ENCODE assay signal across 8 mouse cellular contexts in the genomic region with DNA sequence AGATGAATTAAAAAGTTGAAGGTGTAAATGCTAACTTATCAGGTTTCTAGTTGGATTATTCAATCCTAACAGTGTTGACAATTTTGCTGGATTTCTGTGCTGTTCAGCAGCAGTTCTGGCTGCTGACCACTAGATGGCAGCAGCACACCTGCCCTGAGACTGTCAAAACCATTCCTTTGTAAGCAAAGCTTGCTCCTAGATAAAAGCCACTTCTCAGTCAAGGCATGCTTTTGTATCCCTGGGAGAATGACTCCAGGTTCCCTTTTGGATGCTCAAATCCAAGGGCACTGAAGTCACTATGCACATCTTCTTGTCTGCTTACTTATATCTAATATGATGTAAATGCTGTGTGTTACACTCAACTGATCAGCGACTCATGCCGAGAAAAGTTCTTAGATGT. TPM values are rescaled to one million over a fixed set of nuclear protein-coding genes. Genes with fewer than 3 reads are reported as not detected.
A peak's percentile ranks its signal among the peaks of the same experiment; 100 is the strongest.
DNase-seq lines count a peak whose midpoint lies in the region; ATAC-seq and TF ChIP-seq lines count a peak whose summit lies in the region.

No protein-coding gene starts in this region.

- 94% methylated on average over 2 of the region's 2 CpGs for WGBS in hindbrain, embryonic 13.5 days
- WGBS in limb, embryonic 10.5 days: 97% methylated on average over 2 of the region's 2 CpGs
- 89% methylated on average over 2 of the region's 2 CpGs for WGBS in midbrain, embryonic 15.5 days

- no peaks in the 10 kb centered on the region for H3K9me3 ChIP-seq in hindbrain, embryonic 13.5 days
- no peaks in the 10 kb centered on the region for H3K9me3 ChIP-seq in limb, embryonic 10.5 days (replicated peaks)
- H3K9me3 ChIP-seq in midbrain, embryonic 15.5 days: no peaks in the 10 kb centered on the region

- H3K4me2 ChIP-seq in hindbrain, embryonic 13.5 days: no peak overlapping the region
- H3K4me2 ChIP-seq in midbrain, embryonic 15.5 days: no peak overlapping the region

- H3K27me3 ChIP-seq in testis, adult 2 months (ENCODE audit: control insufficient read depth, insufficient read depth, low read length): no peaks in the 10 kb centered on the region
- H3K27me3 ChIP-seq in hindbrain, embryonic 13.5 days: no peaks in the 10 kb centered on the region
- no peaks in the 10 kb centered on the region for H3K27me3 ChIP-seq in limb, embryonic 10.5 days (ENCODE audit: low read depth, poor library complexity, severe bottlenecking)
- no peaks in the 10 kb centered on the region for H3K27me3 ChIP-seq in midbrain, embryonic 15.5 days (replicated peaks)

- no peak overlapping the region for H3K9ac ChIP-seq in hindbrain, embryonic 13.5 days
- H3K9ac ChIP-seq in midbrain, embryonic 15.5 days: no peak overlapping the region

- no peak for TF ChIP-seq POLR2A in testis, adult 2 months (IDR thresholded peaks at IDR 0.05; ENCODE audit: control insufficient read depth, low read depth, low read length)

- TF ChIP-seq CTCF in testis, adult 2 months (IDR thresholded peaks at IDR 0.05; ENCODE audit: control insufficient read depth, insufficient read depth, insufficient replicate concordance, low read depth, low read length): peak; percentile 90; the same call in 1 of the 2 replicates

- H3K36me3 ChIP-seq in testis, adult 2 months (ENCODE audit: control insufficient read depth, insufficient read depth, low read length): no peaks in the 10 kb centered on the region
- peaks cover 81% of the 10 kb centered on the region for H3K36me3 ChIP-seq in hindbrain, embryonic 13.5 days
- H3K36me3 ChIP-seq in limb, embryonic 10.5 days: peaks cover 100% of the 10 kb centered on the region
- H3K36me3 ChIP-seq in midbrain, embryonic 15.5 days (replicated peaks): peaks cover 29% of the 10 kb centered on the region

- no peak overlapping the region for H3K4me3 ChIP-seq in testis, adult 2 months (ENCODE audit: control insufficient read depth, low read depth, low read length)
- no peak overlapping the region for H3K4me3 ChIP-seq in hindbrain, embryonic 13.5 days
- no peak overlapping the region for H3K4me3 ChIP-seq in limb, embryonic 10.5 days
- H3K4me3 ChIP-seq in midbrain, embryonic 15.5 days: no peak overlapping the region

- no peak overlapping the region for H3K27ac ChIP-seq in testis, adult 2 months (ENCODE audit: control insufficient read depth, insufficient read depth, low read depth, low read length)
- H3K27ac ChIP-seq in hindbrain, embryonic 13.5 days: 0 out of 2 replicates have a peak overlapping the region, but pooled peaks have one; percentile 23
- H3K27ac ChIP-seq in limb, embryonic 10.5 days: no peak overlapping the region
- no peak overlapping the region; the same call in 1 of the 2 replicates for H3K27ac ChIP-seq in midbrain, embryonic 15.5 days

- no peak for DNase-seq in testis, postnatal 14 days (ENCODE audit: low spot score)
- DNase-seq in adrenal gland, adult 8-10 months: peak; percentile 26
- peak; percentile 60 for DNase-seq in embryo, embryonic 11 days
- DNase-seq in limb, embryonic 10.5 days (ENCODE audit: low spot score): peak; percentile 63
- DNase-seq in thymus, postnatal 25 days: peak; percentile 19

- peak; percentile 53; the same call in 1 of the 2 replicates for ATAC-seq in hindbrain, embryonic 13.5 days (ENCODE audit: low FRiP score)
- ATAC-seq in midbrain, embryonic 15.5 days (replicated peaks): peak; percentile 79

- H3K4me1 ChIP-seq in testis, adult 2 months (ENCODE audit: control insufficient read depth, insufficient read depth, low read length): no peaks in the 10 kb centered on the region; the same call in 1 of the 2 replicates
- no peaks in the 10 kb centered on the region for H3K4me1 ChIP-seq in hindbrain, embryonic 13.5 days (replicated peaks)
- no peaks in the 10 kb centered on the region for H3K4me1 ChIP-seq in limb, embryonic 10.5 days
- no peaks in the 10 kb centered on the region for H3K4me1 ChIP-seq in midbrain, embryonic 15.5 days

RNA-seq across cellular contexts. Expression of a gene that starts 20.3 kb away (rescaled TPM):
- polyA plus RNA-seq in testis, adult 2 months (2012; rRNA removed): 15.7 and 23.8 TPM in 2 replicates
- 10 to 100 TPM; 26.3 to 35.9 (median 34.2) TPM for total RNA-seq in adrenal gland, adult 8-10 months (2022)
- polyA plus RNA-seq in hindbrain, embryonic 13.5 days (2015; fragmentation: Nextera tagmentation; extraction: Ambion mirVana): 3.8 and 6.0 TPM in 2 replicates
- polyA plus RNA-seq in limb, embryonic 10.5 days (2016; fragmentation: Nextera tagmentation; extraction: Ambion mirVana): 1.3 and 2.0 TPM in 2 replicates
- polyA plus RNA-seq in midbrain, embryonic 15.5 days (2015; fragmentation: Nextera tagmentation; extraction: Ambion mirVana): 3.3 and 4.3 TPM in 2 replicates

RNA-seq across cellular contexts. Expression of a gene that starts 35.1 kb away (rescaled TPM):
- polyA plus RNA-seq in testis, adult 2 months (2012; rRNA removed): 142 and 149 TPM in 2 replicates
- 1 to 10 TPM; 3.1 to 4.3 (median 3.6) TPM for total RNA-seq in adrenal gland, adult 8-10 months (2022)
- 26.0 and 27.9 TPM in 2 replicates for polyA plus RNA-seq in hindbrain, embryonic 13.5 days (2015; fragmentation: Nextera tagmentation; extraction: Ambion mirVana)
- polyA plus RNA-seq in limb, embryonic 10.5 days (2016; fragmentation: Nextera tagmentation; extraction: Ambion mirVana): 128 and 138 TPM in 2 replicates
- 19.7 and 21.5 TPM in 2 replicates for polyA plus RNA-seq in midbrain, embryonic 15.5 days (2015; fragmentation: Nextera tagmentation; extraction: Ambion mirVana)

RNA-seq across cellular contexts. Expression of a gene that starts 49.0 kb away (rescaled TPM):
- 33.2 and 38.8 TPM in 2 replicates for polyA plus RNA-seq in testis, adult 2 months (2012; rRNA removed)
- total RNA-seq in adrenal gland, adult 8-10 months (2022): 10 to 100 TPM; 66.3 to 80.1 (median 74.6) TPM
- polyA plus RNA-seq in hindbrain, embryonic 13.5 days (2015; fragmentation: Nextera tagmentation; extraction: Ambion mirVana): 30.9 and 32.2 TPM in 2 replicates
- 29.2 and 30.8 TPM in 2 replicates for polyA plus RNA-seq in limb, embryonic 10.5 days (2016; fragmentation: Nextera tagmentation; extraction: Ambion mirVana)
- polyA plus RNA-seq in midbrain, embryonic 15.5 days (2015; fragmentation: Nextera tagmentation; extraction: Ambion mirVana): 25.7 and 25.8 TPM in 2 replicates
